Mouse (Mus musculus) mouse trophoblast stem cell (cell line): ENCODE measurements around the gene Mxra8.

Experiments
- in situ Hi-C, 2 experiments: fragments of 300-500 bp; cut with MseI, MboI; formaldehyde crosslinking; loops; 2 replicates in 1 of 2; 3 replicates in 1 of 2; pipeline ENCODE4 v1.15.1; 2025

Mxra8 gene

GRCm38 (mm10) chr4:155839483-155839910 is at the start of gene Mxra8:
Mxra8 (plus strand) TSS chr4:155839680.
- in situ Hi-C loops = no loop called here

- in situ Hi-C loops = no loop called here
Measured at GRCm38 (mm10) chr4:155790021-155790489, 49.4 kb upstream of the Mxra8 start, which contains the start of gene Ankrd65. Ankrd65 (plus strand) TSS chr4:155790439.

- in situ Hi-C loops = no loop called here
Measured at GRCm38 (mm10) chr4:155790650-155791161, 48.8 kb upstream of the Mxra8 start.

GRCm38 (mm10) chr4:155791240-155791933 is 48.1 kb upstream of the Mxra8 start:
- in situ Hi-C loops = no loop called here

- in situ Hi-C loops = no loop called here
Measured at GRCm38 (mm10) chr4:155793730-155794129, 45.8 kb upstream of the Mxra8 start.

GRCm38 (mm10) chr4:155802075-155802474 is 37.4 kb upstream of the Mxra8 start:
- in situ Hi-C loops = no loop called here

- in situ Hi-C loops = no loop called here
Measured at GRCm38 (mm10) chr4:155802741-155803339, 36.6 kb upstream of the Mxra8 start, which contains the start of gene Mrpl20. Mrpl20 (plus strand) TSS chr4:155802878.

GRCm38 (mm10) chr4:155803340-155804041 is 36.0 kb upstream of the Mxra8 start:
- in situ Hi-C loops = no loop called here

GRCm38 (mm10) chr4:155807841-155808240 is 31.6 kb upstream of the Mxra8 start:
- in situ Hi-C loops = no loop called here

- in situ Hi-C loops = no loop called here
Measured at GRCm38 (mm10) chr4:155811929-155812664, 27.4 kb upstream of the Mxra8 start, which contains the start of gene Ccnl2. Ccnl2 (plus strand) TSS chr4:155812489.

GRCm38 (mm10) chr4:155812665-155813181 is 26.8 kb upstream of the Mxra8 start:
- in situ Hi-C loops = no loop called here

- in situ Hi-C loops = no loop called here
Measured at GRCm38 (mm10) chr4:155817533-155817932, 21.9 kb upstream of the Mxra8 start.

GRCm38 (mm10) chr4:155821025-155821424 is 18.5 kb upstream of the Mxra8 start:
- in situ Hi-C loops = no loop called here

- in situ Hi-C loops = no loop called here
Measured at GRCm38 (mm10) chr4:155823443-155823842, 16.0 kb upstream of the Mxra8 start.

- in situ Hi-C loops = no loop called here
Measured at GRCm38 (mm10) chr4:155829866-155830265, 9.6 kb upstream of the Mxra8 start.

- in situ Hi-C loops = no loop called here
Measured at GRCm38 (mm10) chr4:155830596-155830995, 8.9 kb upstream of the Mxra8 start.

GRCm38 (mm10) chr4:155831205-155831766 is 8.2 kb upstream of the Mxra8 start, which contains the start of gene Aurkaip1:
Aurkaip1 (plus strand) TSS chr4:155831272.
- in situ Hi-C loops = no loop called here

- in situ Hi-C loops = no loop called here
Measured at GRCm38 (mm10) chr4:155831831-155832230, 7.6 kb upstream of the Mxra8 start.

GRCm38 (mm10) chr4:155832321-155832720 is 7.2 kb upstream of the Mxra8 start:
- in situ Hi-C loops = no loop called here

GRCm38 (mm10) chr4:155833234-155833633 is 6.2 kb upstream of the Mxra8 start:
- in situ Hi-C loops = no loop called here

- in situ Hi-C loops = no loop called here
Measured at GRCm38 (mm10) chr4:155833836-155834235, 5.6 kb upstream of the Mxra8 start.
